Mouse (Mus musculus) midbrain, embryonic 10.5 days (tissue): Measurements from ENCODE around the gene Gm20388. TPM values are rescaled to one million over a fixed set of nuclear protein-coding genes. Genes with fewer than 3 reads are reported as not detected.
"Not testable (repeated sequence)": the region's sequence is repeated elsewhere in the genome, so short reads cannot be mapped to it uniquely, and the experiment has no call there.

Experiments
- DNase-seq: peaks from one replicate; pipeline ENCODE4 v3.0.0-alpha.2; 2017; ENCODE audit warnings: low spot score
- H3K27ac ChIP-seq: fragments of 300-500 bp; sonication (generic); replicated peaks from 2 replicates; pipeline ENCODE4 v1.5.1; 2016; ENCODE audit warnings: mild to moderate bottlenecking
- H3K27me3 ChIP-seq: fragments of 300-500 bp; sonication (generic); 2 replicates; pipeline ENCODE4 v1.6.1; 2016; ENCODE audit warnings: low read depth, mild to moderate bottlenecking; ENCODE audit not compliant: poor library complexity, severe bottlenecking
- H3K36me3 ChIP-seq: fragments of 300-500 bp; sonication (generic); 2 replicates; pipeline ENCODE4 v1.6.1; 2016; ENCODE audit warnings: mild to moderate bottlenecking, moderate library complexity
- H3K4me1 ChIP-seq: fragments of 300-500 bp; sonication (generic); 2 replicates; pipeline ENCODE4 v1.6.1; 2016
- H3K4me3 ChIP-seq: fragments of 300-500 bp; sonication (generic); 2 replicates; pipeline ENCODE4 v1.5.1; 2016; ENCODE audit warnings: mild to moderate bottlenecking, moderate library complexity
- H3K9me3 ChIP-seq: fragments of 300-500 bp; sonication (generic); replicated peaks from 2 replicates; pipeline ENCODE4 v1.6.1; 2016; ENCODE audit warnings: mild to moderate bottlenecking
- WGBS: fragments of 180-500 bp; shearing (Covaris S2); methylation state at CpG from one replicate; pipeline ENCODE4 v1.1.7; 2016; 5-methylcytosine and 5-hydroxymethylcytosine counted together
- polyA plus RNA-seq: library from polyadenylated mRNA; unstranded; fragments of >200 nt; fragmentation: Nextera tagmentation; extraction: Ambion mirVana; gene quantifications from 2 replicates; pipeline ENCODE4 v1.2.1, GENCODE M21; 2016

Gm20388 gene
- polyA plus RNA-seq, 1 experiment from 2014 or later: 7.1 TPM

- Histone ChIP-seq H3K4me1 (peaks cover 37% of the 10 kb centered on the region), H3K9me3 (no peaks in the 10 kb centered on the region), H3K36me3 (0 out of 2 replicates have a peak, but pooled peaks cover 2% of the 10 kb centered on the region), H3K4me3 (no peak overlapping the region), H3K27me3 (no peaks in the 10 kb centered on the region), H3K27ac (peak overlapping the region; percentile 55)
- WGBS: 88% methylated on average over 2 of the region's 2 CpGs
- no peak for DNase-seq
Measured at GRCm38 (mm10) chr8:122312553-122312952, 2401.9 kb downstream of the Gm20388 start.

- 74% methylated on average over 12 of the region's 12 CpGs for WGBS
- no peaks in the 10 kb centered on the region for H3K9me3 ChIP-seq
- peak overlapping the region; percentile 55 for H3K27ac ChIP-seq
- H3K4me3 ChIP-seq: no peak overlapping the region
- H3K4me1 ChIP-seq: peaks cover 44% of the 10 kb centered on the region
- no peak for DNase-seq
- no peaks in the 10 kb centered on the region for H3K27me3 ChIP-seq
- 0 out of 2 replicates have a peak, but pooled peaks cover 2% of the 10 kb centered on the region for H3K36me3 ChIP-seq
Measured at GRCm38 (mm10) chr8:122313310-122313709, 2402.7 kb downstream of the Gm20388 start.

GRCm38 (mm10) chr8:122314899-122315496 lies 2404.4 kb downstream of the Gm20388 start:
- no peak overlapping the region for H3K4me3 ChIP-seq
- no peak overlapping the region; the same call in 1 of the 2 replicates for H3K27ac ChIP-seq
- 79% methylated on average over 13 of the region's 13 CpGs for WGBS
- H3K27me3 ChIP-seq: no peaks in the 10 kb centered on the region
- H3K9me3 ChIP-seq: no peaks in the 10 kb centered on the region
- H3K4me1 ChIP-seq: peaks cover 60% of the 10 kb centered on the region
- no peaks in the 10 kb centered on the region for H3K36me3 ChIP-seq
- DNase-seq: no peak

- Histone ChIP-seq H3K27me3 (0 out of 2 replicates have a peak, but pooled peaks cover 1% of the 10 kb centered on the region), H3K36me3 (no peaks in the 10 kb centered on the region), H3K4me3 (no peak overlapping the region), H3K9me3 (no peaks in the 10 kb centered on the region), H3K4me1 (peaks cover 75% of the 10 kb centered on the region), H3K27ac (0 out of 2 replicates have a peak overlapping the region, but pooled peaks have one; percentile 47)
- WGBS: 53% methylated on average over 2 of the region's 2 CpGs
- DNase-seq: no peak
Measured at GRCm38 (mm10) chr8:122316402-122316801, 2405.8 kb downstream of the Gm20388 start.

- Histone ChIP-seq H3K9me3 (no peaks in the 10 kb centered on the region), H3K27me3 (0 out of 2 replicates have a peak, but pooled peaks cover 13% of the 10 kb centered on the region), H3K4me3 (no peak overlapping the region), H3K27ac (peak overlapping the region; percentile 46), H3K4me1 (peaks cover 83% of the 10 kb centered on the region), H3K36me3 (no peaks in the 10 kb centered on the region)
- no peak for DNase-seq
- 48% methylated on average over 8 of the region's 8 CpGs for WGBS
Measured at GRCm38 (mm10) chr8:122317918-122318475, 2407.4 kb downstream of the Gm20388 start.

- Histone ChIP-seq H3K36me3 (no peaks in the 10 kb centered on the region), H3K27ac (peak overlapping the region; percentile 43), H3K4me3 (no peak overlapping the region), H3K27me3 (peaks cover 21% of the 10 kb centered on the region; the same call in 1 of the 2 replicates), H3K9me3 (no peaks in the 10 kb centered on the region), H3K4me1 (peaks cover 82% of the 10 kb centered on the region)
- no peak for DNase-seq
- 73% methylated on average over 11 of the region's 11 CpGs for WGBS
Measured at GRCm38 (mm10) chr8:122319045-122319707, 2408.5 kb downstream of the Gm20388 start.

- H3K4me1 ChIP-seq: peaks cover 83% of the 10 kb centered on the region
- no peak for DNase-seq
Measured at GRCm38 (mm10) chr8:122319708-122320075, 2409.1 kb downstream of the Gm20388 start.

GRCm38 (mm10) chr8:122320541-122320940 lies 2409.9 kb downstream of the Gm20388 start:
- 18% methylated on average over 3 of the region's 3 CpGs for WGBS
- Histone ChIP-seq H3K27ac (0 out of 2 replicates have a peak overlapping the region, but pooled peaks have one; percentile 52), H3K27me3 (peaks cover 32% of the 10 kb centered on the region), H3K9me3 (no peaks in the 10 kb centered on the region), H3K4me1 (peaks cover 87% of the 10 kb centered on the region), H3K36me3 (no peaks in the 10 kb centered on the region), H3K4me3 (no peak overlapping the region)
- DNase-seq: no peak

More at GRCm38 (mm10) chr8:122319708-122320075, 2409.1 kb downstream of the Gm20388 start:
- Histone ChIP-seq H3K9me3 (no peaks in the 10 kb centered on the region), H3K36me3 (no peaks in the 10 kb centered on the region), H3K4me3 (no peak overlapping the region), H3K27me3 (peaks cover 24% of the 10 kb centered on the region), H3K27ac (peak overlapping the region; percentile 30; the same call in 1 of the 2 replicates)
- 74% methylated on average over 7 of the region's 7 CpGs for WGBS

- 0 out of 2 replicates have a peak overlapping the region, but pooled peaks have one; percentile 52 for H3K27ac ChIP-seq
- DNase-seq: no peak
Measured at GRCm38 (mm10) chr8:122321455-122321921, 2410.8 kb downstream of the Gm20388 start.

GRCm38 (mm10) chr8:122322126-122322525 lies 2411.5 kb downstream of the Gm20388 start:
- no peak for DNase-seq
- 92% methylated on average over 7 of the region's 7 CpGs for WGBS
- H3K4me1 ChIP-seq: peaks cover 88% of the 10 kb centered on the region
- peak overlapping the region; percentile 52; the same call in 1 of the 2 replicates for H3K27ac ChIP-seq
- H3K36me3 ChIP-seq: no peaks in the 10 kb centered on the region
- peaks cover 46% of the 10 kb centered on the region for H3K27me3 ChIP-seq
- H3K9me3 ChIP-seq: no peaks in the 10 kb centered on the region
- no peak overlapping the region for H3K4me3 ChIP-seq

More at GRCm38 (mm10) chr8:122321455-122321921, 2410.8 kb downstream of the Gm20388 start:
- 68% methylated on average over 10 of the region's 10 CpGs for WGBS
- peaks cover 93% of the 10 kb centered on the region for H3K4me1 ChIP-seq
- H3K9me3 ChIP-seq: no peaks in the 10 kb centered on the region
- peaks cover 41% of the 10 kb centered on the region for H3K27me3 ChIP-seq
- no peaks in the 10 kb centered on the region for H3K36me3 ChIP-seq
- H3K4me3 ChIP-seq: no peak overlapping the region

- no peaks in the 10 kb centered on the region for H3K36me3 ChIP-seq
- WGBS: 65% methylated on average over 11 of the region's 11 CpGs
- no peak for DNase-seq
- no peaks in the 10 kb centered on the region for H3K9me3 ChIP-seq
- peaks cover 51% of the 10 kb centered on the region for H3K27me3 ChIP-seq
- H3K4me3 ChIP-seq: no peak overlapping the region
- H3K27ac ChIP-seq: peak overlapping the region; percentile 52
- H3K4me1 ChIP-seq: peaks cover 82% of the 10 kb centered on the region
Measured at GRCm38 (mm10) chr8:122322792-122323191, 2412.2 kb downstream of the Gm20388 start.

- not testable (repeated sequence) for H3K36me3 ChIP-seq, H3K9me3 ChIP-seq, DNase-seq
- Histone ChIP-seq H3K27ac (peak overlapping the region; percentile 50), H3K4me3 (peak overlapping the region; percentile 12; the same call in 1 of the 2 replicates), H3K4me1 (peaks cover 79% of the 10 kb centered on the region), H3K27me3 (peaks cover 61% of the 10 kb centered on the region)
- 12% methylated on average over 13 of the region's 13 CpGs for WGBS
Measured at GRCm38 (mm10) chr8:122323951-122324402, 2413.3 kb downstream of the Gm20388 start.
